Mouse (Mus musculus) adrenal gland, postnatal 10 days (tissue): ENCODE results near the gene Ift88. TPM values are rescaled to one million over a fixed set of nuclear protein-coding genes. Genes with fewer than 3 reads are reported as not detected.

Experiments
- DNase-seq: peaks from one replicate; pipeline ENCODE4 v3.0.0; 2021; ENCODE audit warnings: mixed read lengths
- long read RNA-seq, 2 experiments: library from polyadenylated mRNA; stranded (forward); transcript quantifications; one replicate each; pipeline ENCODE4 v2.0.0; 2021
- total RNA-seq, 2 experiments: library from RNA; stranded (reverse); gene quantifications; 2 replicates each; pipeline ENCODE4 v1.2.3; 2021

Gene Ift88
- total RNA-seq: 1 to 10 TPM; 7.2 to 8.9 TPM
- long read RNA-seq, experiment 1, partial matches to known transcripts: 1 of 2 reads
- long read RNA-seq, experiment 1, other reads (novel, unspliced or antisense): 1 of 2 reads
- long read RNA-seq, experiment 2, partial matches to known transcripts: 0 of 7 reads
- long read RNA-seq, experiment 2, other reads (novel, unspliced or antisense): 3 of 7 reads

GRCm38 (mm10) chr14:57423432-57424211, at the start of gene Ift88:
Gene Ift88, plus strand, starts transcription at chr14:57424062.
- DNase-seq: peak; percentile 96

DNA sequence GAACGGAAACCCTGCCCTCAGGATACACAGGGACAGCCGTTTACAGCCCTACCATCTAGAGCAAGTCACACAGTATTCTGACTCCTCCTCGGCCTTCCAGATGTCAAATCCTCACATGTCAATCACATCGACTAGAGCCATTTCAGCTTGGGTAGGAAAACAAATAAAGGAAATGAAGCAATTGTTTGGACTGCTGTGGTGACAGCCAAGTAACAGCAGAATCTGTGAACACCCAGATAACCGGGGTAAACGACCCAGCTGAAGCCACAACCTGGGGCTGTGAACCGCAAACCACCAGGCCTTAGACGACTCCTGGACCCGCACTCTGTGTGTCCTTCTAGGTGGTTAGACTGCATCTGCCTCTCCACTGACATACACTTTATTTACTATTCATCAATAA, 48.7 kb upstream of the Ift88 start:
- no peak for DNase-seq

GRCm38 (mm10) chr14:57376016-57376415, 47.8 kb upstream of the Ift88 start:
- no peak for DNase-seq

GRCm38 (mm10) chr14:57376956-57377355, 46.9 kb upstream of the Ift88 start:
- DNase-seq: no peak

DNA sequence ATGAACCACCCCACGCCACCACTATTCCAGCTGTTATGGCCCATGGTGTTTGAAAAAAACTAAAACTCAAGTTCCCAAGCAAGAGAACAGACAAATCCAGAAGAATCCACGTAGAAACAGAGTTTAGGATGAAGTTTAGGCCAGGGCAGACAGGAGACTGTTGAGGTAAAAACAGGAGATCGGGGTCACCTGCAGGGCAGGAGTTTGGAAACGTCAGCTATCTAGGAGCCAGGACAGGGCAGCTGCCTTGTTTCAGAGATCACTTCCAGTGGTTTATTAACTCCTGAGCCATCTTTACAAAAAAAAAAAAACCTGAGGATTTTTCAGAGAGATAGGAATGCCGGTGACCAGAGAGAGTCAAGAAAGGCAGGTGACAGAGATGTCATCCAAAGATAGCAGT, 46.3 kb upstream of the Ift88 start:
- no peak for DNase-seq

DNA sequence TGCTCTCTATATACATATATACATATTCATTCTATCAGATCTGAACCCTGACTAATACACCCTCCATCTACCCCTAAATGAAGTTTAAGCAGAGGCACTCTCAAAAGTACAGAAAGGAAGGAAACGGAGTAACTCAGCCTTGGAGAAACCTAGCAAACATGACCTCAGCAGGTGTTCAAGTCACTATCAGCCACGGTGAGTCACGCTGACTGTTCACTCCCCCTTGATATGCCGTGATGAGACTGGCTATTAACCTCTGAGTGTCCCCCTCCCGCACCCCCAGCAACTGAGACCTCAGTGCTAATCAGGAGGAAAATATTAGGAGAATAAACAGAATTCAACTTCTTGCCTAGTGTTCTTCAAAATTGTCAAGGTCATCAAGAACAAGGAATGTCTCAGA, 38.2 kb upstream of the Ift88 start:
- DNase-seq: no peak

GRCm38 (mm10) chr14:57386758-57387561, 36.9 kb upstream of the Ift88 start:
- peak; percentile 16 for DNase-seq

DNA sequence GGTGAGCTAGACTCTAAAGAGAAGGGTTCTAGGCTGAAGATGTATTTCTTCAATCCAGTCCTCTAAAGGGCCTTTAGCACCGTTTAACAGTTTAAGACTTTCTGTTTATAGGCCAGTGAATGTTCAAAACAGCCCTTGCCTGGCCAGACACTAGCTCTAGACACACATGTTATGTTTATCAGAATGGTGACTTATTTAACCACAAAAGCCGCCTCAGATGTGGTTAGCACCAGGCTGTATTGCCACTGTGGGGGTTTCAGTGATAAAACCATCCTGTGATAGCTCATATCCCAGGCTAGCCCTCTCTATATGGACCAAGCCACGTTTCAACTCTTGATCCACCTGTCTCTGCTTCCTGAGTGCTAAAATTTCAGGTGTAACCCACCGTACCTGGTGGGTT, 32.2 kb upstream of the Ift88 start:
- DNase-seq: no peak

GRCm38 (mm10) chr14:57392278-57392677, 31.6 kb upstream of the Ift88 start:
- no peak for DNase-seq

- DNase-seq: no peak
Observed at GRCm38 (mm10) chr14:57395470-57395869, 28.4 kb upstream of the Ift88 start.

GRCm38 (mm10) chr14:57397221-57397620, 26.6 kb upstream of the Ift88 start:
- DNase-seq: no peak

GRCm38 (mm10) chr14:57398065-57398757, 25.7 kb upstream of the Ift88 start, which contains the start of gene Cryl1:
Gene Cryl1, minus strand, starts transcription at chr14:57398529.
- DNase-seq: peak; percentile 98

GRCm38 (mm10) chr14:57398813-57399427, 24.9 kb upstream of the Ift88 start:
- peak; percentile 24 for DNase-seq

DNA sequence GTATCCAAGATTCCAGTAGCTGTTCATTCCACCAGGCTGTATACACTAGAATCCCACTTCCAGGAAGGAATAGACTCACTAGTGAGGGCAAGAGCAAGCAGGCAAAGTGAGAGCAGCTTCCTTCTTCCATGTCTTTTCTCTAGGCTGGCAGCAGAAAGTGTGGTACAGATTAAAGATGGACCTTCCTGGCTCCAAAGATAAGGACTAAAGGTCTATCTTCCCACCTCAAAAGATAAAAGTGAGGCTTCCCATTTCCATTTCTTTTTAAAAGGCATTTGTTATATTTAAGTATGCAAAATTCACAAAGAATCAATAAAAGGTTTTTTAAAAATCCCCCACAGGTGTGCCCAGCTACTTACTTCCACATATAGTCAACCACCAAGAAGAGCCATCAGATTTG, 21.0 kb upstream of the Ift88 start:
- no peak for DNase-seq

GRCm38 (mm10) chr14:57407039-57407987, 16.5 kb upstream of the Ift88 start:
- DNase-seq: peak; percentile 54

DNA sequence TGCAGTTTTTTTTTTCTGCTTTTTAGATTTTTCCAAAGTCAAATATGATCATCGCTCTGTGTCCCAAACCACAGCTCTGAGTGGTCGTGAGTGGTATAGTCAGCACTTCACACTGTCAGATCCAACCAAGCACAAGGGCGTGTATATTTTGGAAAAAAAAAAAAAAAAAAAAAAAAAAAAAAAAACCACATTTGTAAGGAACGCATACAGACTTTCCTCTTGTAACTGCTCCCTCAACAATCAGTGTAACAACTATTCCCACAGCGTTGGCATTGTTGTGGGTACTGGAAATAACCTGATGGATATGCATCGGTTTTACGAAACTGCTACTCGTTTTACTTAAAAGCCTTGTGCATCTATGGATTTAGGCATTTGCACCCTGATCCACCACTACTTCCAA, 15.8 kb upstream of the Ift88 start:
- DNase-seq: no peak

GRCm38 (mm10) chr14:57409106-57409505, 14.8 kb upstream of the Ift88 start:
- no peak for DNase-seq

DNA sequence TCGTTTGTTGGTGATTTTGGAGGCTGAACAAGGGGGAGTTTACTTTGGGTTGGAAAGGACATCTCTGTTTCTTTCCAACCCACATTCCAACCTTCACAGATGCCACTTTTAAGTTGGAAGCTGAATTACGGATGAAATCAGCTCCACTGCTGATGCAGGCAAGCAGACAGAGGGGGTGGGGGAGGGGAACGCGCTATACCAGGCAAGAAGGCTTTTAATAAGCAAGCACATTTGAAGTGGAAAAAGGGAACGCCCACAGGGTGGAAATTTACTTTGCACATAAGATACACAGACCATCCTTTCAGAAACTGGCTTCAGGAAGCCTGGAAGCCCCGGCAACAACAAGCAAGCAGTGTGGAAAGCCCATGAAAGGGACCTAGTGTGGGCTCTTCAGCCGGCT, 11.7 kb upstream of the Ift88 start:
- DNase-seq: no peak

GRCm38 (mm10) chr14:57417187-57417586, 6.7 kb upstream of the Ift88 start:
- no peak for DNase-seq

DNA sequence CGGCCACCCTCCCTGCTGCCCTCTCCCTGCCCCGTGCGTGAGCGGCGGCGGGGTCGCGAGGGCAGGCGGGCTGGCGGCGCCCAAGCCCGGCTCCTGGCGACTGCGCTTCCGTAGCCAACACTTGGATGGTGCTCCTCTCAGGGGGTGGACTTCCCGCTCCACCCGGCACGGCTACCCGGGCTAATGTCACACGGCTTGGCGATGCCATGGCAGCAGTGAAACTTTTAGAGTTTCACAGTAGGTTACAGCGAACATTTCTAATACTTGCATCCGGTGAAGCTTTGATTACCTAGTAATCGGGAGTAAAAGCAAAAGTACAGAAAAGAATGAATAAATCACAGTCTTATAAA, 325 bp downstream of the Ift88 start:
- no peak for DNase-seq

DNA sequence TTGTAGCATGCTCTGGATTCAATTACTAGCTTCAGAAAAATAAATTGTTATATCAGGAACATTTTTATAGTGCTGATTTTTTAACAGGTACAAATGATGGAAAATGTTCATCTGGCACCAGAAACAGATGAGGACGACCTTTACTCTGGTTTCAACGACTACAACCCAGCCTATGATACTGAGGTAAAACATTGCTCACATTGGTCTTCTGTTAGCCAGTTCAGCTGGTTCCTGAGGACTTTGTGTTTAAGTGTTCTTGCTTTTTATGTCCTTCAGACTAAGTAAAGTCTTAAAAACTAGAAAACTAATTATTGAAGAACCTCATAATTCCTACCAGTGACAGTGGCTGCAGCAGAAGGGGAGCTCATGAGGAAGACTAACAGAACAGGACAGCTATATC, 6.6 kb downstream of the Ift88 start:
- DNase-seq: no peak
